Mouse (Mus musculus): Measurements from ENCODE around the gene Vsig10. TPM values are rescaled to one million over a fixed set of nuclear protein-coding genes. Genes with fewer than 3 reads are reported as not detected.
"Not testable (repeated sequence)": the region's sequence is repeated elsewhere in the genome, so short reads cannot be mapped to it uniquely, and the experiment has no call there.

Vsig10 gene
- total RNA-seq, 4 experiments from 2014 or later = 5.5 to 7.5 (median 6.9) TPM

GRCm38 (mm10) chr5:117355648-117356303 is 36.9 kb downstream of the Vsig10 start:
- no peak for DNase-seq (ENCODE audit: low spot score in 2 of 2)

GRCm38 (mm10) chr5:117356365-117357128 is 37.7 kb downstream of the Vsig10 start:
- peak; percentile 29 to 38 for DNase-seq (ENCODE audit: low spot score in 2 of 2)

GRCm38 (mm10) chr5:117357129-117357477 is 38.2 kb downstream of the Vsig10 start, which contains the start of gene Wsb2:
Gene Wsb2, plus strand, starts transcription at chr5:117357304.
- DNase-seq (ENCODE audit: low spot score in 2 of 2) = peak; percentile 68 to 69

GRCm38 (mm10) chr5:117357478-117358247 is 38.8 kb downstream of the Vsig10 start:
- DNase-seq (ENCODE audit: low spot score in 2 of 2) = peak; percentile 28 to 39

GRCm38 (mm10) chr5:117358248-117358630 is 39.4 kb downstream of the Vsig10 start:
- DNase-seq (ENCODE audit: low spot score in 2 of 2) = no peak

GRCm38 (mm10) chr5:117358725-117359124 is 39.8 kb downstream of the Vsig10 start:
- no peak for DNase-seq (ENCODE audit: low spot score in 2 of 2)

- no peak for DNase-seq (ENCODE audit: low spot score in 2 of 2)
Observed at GRCm38 (mm10) chr5:117359497-117360227, 40.8 kb downstream of the Vsig10 start.

GRCm38 (mm10) chr5:117360228-117360515 is 41.3 kb downstream of the Vsig10 start:
- no peak for DNase-seq (ENCODE audit: low spot score in 2 of 2)

GRCm38 (mm10) chr5:117360631-117361541 is 42.0 kb downstream of the Vsig10 start:
- DNase-seq (ENCODE audit: low spot score in 2 of 2) = no peak

GRCm38 (mm10) chr5:117361590-117361989 is 42.7 kb downstream of the Vsig10 start:
- no peak for DNase-seq (ENCODE audit: low spot score in 2 of 2)

GRCm38 (mm10) chr5:117363066-117363782 is 44.3 kb downstream of the Vsig10 start:
- no peak for DNase-seq (ENCODE audit: low spot score in 2 of 2)

- no peak for DNase-seq (ENCODE audit: low spot score in 2 of 2)
Observed at GRCm38 (mm10) chr5:117364821-117365220, 45.9 kb downstream of the Vsig10 start.

GRCm38 (mm10) chr5:117365904-117366561 is 47.1 kb downstream of the Vsig10 start:
- no peak for DNase-seq (ENCODE audit: low spot score in 2 of 2)

GRCm38 (mm10) chr5:117367206-117367605 is 48.3 kb downstream of the Vsig10 start:
- DNase-seq (ENCODE audit: low spot score in 2 of 2) = no peak

- no peak for DNase-seq (ENCODE audit: low spot score in 2 of 2)
Observed at GRCm38 (mm10) chr5:117370592-117370991, 51.7 kb downstream of the Vsig10 start.

GRCm38 (mm10) chr5:117373418-117373817 is 54.5 kb downstream of the Vsig10 start:
- no peak for DNase-seq (ENCODE audit: low spot score in 2 of 2)

- no peak for DNase-seq (ENCODE audit: low spot score in 2 of 2)
Observed at GRCm38 (mm10) chr5:117374372-117375049, 55.6 kb downstream of the Vsig10 start.

GRCm38 (mm10) chr5:117376331-117376761 is 57.5 kb downstream of the Vsig10 start:
- no peak for DNase-seq (ENCODE audit: low spot score in 2 of 2)

GRCm38 (mm10) chr5:117377731-117378130 is 58.8 kb downstream of the Vsig10 start:
- DNase-seq (ENCODE audit: low spot score in 2 of 2) = not testable (repeated sequence)
